Mouse (Mus musculus) midbrain, postnatal 0 days (tissue): ENCODE measurements around the gene Tigd3. TPM values are rescaled to one million over a fixed set of nuclear protein-coding genes. Genes with fewer than 3 reads are reported as not detected.
A peak's percentile ranks its signal among the peaks of the same experiment; 100 is the strongest.

ENCODE experiments used
- ATAC-seq: fragments of 200-750 bp; cut with Nextera tagmentation; 2 replicates; pipeline ENCODE4 v1.8.0; 2017; ENCODE audit warnings: moderate number of reproducible peaks, mild to moderate bottlenecking, moderate TSS enrichment, moderate library complexity; ENCODE audit not compliant: low FRiP score
- DNase-seq: peaks from one replicate; pipeline ENCODE4 v3.0.0-alpha.2; 2015; ENCODE audit warnings: low spot score
- H3K27ac ChIP-seq: fragments of 300-500 bp; sonication (generic); 2 replicates; pipeline ENCODE4 v1.5.1; 2014; ENCODE audit warnings: low read depth, mild to moderate bottlenecking, low read length, mixed read lengths
- H3K27me3 ChIP-seq: fragments of 300-500 bp; sonication (generic); 2 replicates; pipeline ENCODE4 v1.6.1; 2014; ENCODE audit warnings: low read length, control low read depth, mixed read lengths; ENCODE audit not compliant: insufficient read depth
- H3K36me3 ChIP-seq: fragments of 300-500 bp; sonication (generic); 2 replicates; pipeline ENCODE4 v1.6.1; 2014; ENCODE audit warnings: low read length, control low read depth, mixed read lengths; ENCODE audit not compliant: insufficient read depth
- H3K4me1 ChIP-seq: fragments of 300-500 bp; sonication (generic); 2 replicates; pipeline ENCODE4 v1.6.1; 2014; ENCODE audit warnings: mild to moderate bottlenecking, control low read depth, antibody characterized with exemption, low read length, mixed read lengths; ENCODE audit not compliant: insufficient read depth
- H3K4me2 ChIP-seq: fragments of 300-500 bp; sonication (generic); 2 replicates; pipeline ENCODE4 v1.6.1; 2014; ENCODE audit warnings: low read depth, mild to moderate bottlenecking, low read length, mixed read lengths; ENCODE audit not compliant: poor library complexity, severe bottlenecking
- H3K4me3 ChIP-seq: fragments of 300-500 bp; sonication (generic); 2 replicates; pipeline ENCODE4 v1.5.1; 2014; ENCODE audit warnings: low read depth, mild to moderate bottlenecking, low read length, moderate library complexity
- H3K9ac ChIP-seq: fragments of 300-500 bp; sonication (generic); replicated peaks from 2 replicates; pipeline ENCODE4 v1.6.1; 2014; ENCODE audit warnings: mild to moderate bottlenecking, low read length, moderate library complexity, mixed read lengths; ENCODE audit not compliant: poor library complexity, severe bottlenecking
- H3K9me3 ChIP-seq: fragments of 300-500 bp; sonication (generic); 2 replicates; pipeline ENCODE4 v1.6.1; 2016; ENCODE audit warnings: low read length, control low read depth
- CTCF ChIP-seq: IDR thresholded peaks from 2 replicates; pipeline ENCODE4 v1.5.1; 2016; ENCODE audit warnings: antibody characterized with exemption, mild to moderate bottlenecking
- WGBS: fragments of 180-500 bp; shearing (Covaris S2); extraction: QIAGEN DNeasy Blood & Tissue Kit; methylation state at CpG from one replicate; pipeline ENCODE4 v1.1.7; 2014; 5-methylcytosine and 5-hydroxymethylcytosine counted together
- polyA plus RNA-seq: library from polyadenylated mRNA; unstranded; fragments of >200 nt; fragmentation: Nextera tagmentation; extraction: Ambion mirVana; gene quantifications from 2 replicates; pipeline ENCODE4 v1.2.1, GENCODE M21; 2015
- total RNA-seq: library from RNA; depleted of rRNA; stranded (reverse); fragments of >200 nt; gene quantifications from 2 replicates; pipeline ENCODE4 v1.2.3, GENCODE M21; 2014

Tigd3 gene
- total and polyA plus RNA-seq, 2 experiments from 2014 or later = 9.0 to 10.6 TPM

DNA sequence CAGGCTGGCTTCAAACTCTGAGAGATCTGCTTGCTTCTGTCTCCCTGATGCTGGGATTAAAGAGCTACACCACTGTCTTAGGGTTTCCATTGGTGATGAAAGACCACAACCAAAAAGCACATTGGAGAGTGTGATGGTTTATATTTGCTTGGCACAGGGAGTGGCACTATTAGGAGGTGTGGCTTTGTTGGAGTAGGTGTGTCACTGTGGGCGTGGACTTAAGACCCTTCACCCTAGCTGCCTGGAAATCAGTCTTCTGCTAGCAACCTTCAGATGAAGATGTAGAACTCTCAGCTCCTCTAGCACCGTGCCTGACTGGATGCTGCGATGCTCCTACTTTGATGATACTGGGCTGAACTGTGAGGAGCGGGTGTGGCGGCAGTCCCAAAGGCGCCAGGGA is 44.6 kb upstream of the Tigd3 start:
- no peaks in the 10 kb centered on the region for H3K27me3 ChIP-seq
- no peak overlapping the region for H3K4me3 ChIP-seq
- H3K4me2 ChIP-seq = no peak overlapping the region
- no peaks in the 10 kb centered on the region for H3K9me3 ChIP-seq
- no peak overlapping the region for H3K27ac ChIP-seq
- H3K9ac ChIP-seq = no peak overlapping the region
- 85% methylated on average over 6 of the region's 6 CpGs for WGBS
- H3K4me1 ChIP-seq = peaks cover 5% of the 10 kb centered on the region; the same call in 1 of the 2 replicates
- DNase-seq (no peak), ATAC-seq (no peak)
- H3K36me3 ChIP-seq = no peaks in the 10 kb centered on the region
- no peak for TF ChIP-seq CTCF

DNA sequence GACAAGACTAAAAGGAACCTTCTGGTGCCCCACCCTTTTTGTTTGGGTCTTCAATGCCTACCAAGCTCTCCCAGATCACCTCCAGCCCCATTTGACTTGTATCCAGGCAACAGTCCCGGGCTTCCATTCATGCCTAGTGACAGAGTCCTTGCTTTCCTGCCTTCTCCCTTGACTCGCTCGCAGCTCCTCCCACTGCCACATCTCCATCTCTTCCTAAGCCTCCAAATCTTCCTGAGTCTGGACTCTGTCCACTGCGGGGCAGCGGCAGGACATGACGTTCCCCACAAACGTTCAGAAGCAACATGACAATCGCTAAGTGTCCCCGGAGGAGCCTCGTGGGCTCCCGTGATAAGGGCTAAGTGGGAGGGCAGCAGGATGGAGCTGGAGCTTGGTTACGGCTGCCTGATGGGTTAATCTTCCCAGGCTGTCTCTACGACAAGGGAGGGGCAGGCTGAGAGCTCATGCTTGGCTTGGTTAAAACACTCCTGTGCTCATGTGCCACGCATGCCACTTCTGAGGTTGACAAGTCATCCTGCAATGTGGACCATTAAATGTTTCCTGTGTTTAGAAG is 44.0 kb upstream of the Tigd3 start:
- peak; percentile 55 for DNase-seq
- H3K27me3 ChIP-seq = no peaks in the 10 kb centered on the region
- H3K4me2 ChIP-seq = peak overlapping the region; percentile 39
- H3K36me3 ChIP-seq = no peaks in the 10 kb centered on the region
- H3K9me3 ChIP-seq = no peaks in the 10 kb centered on the region
- ATAC-seq = no peak
- 9% methylated on average over 14 of the region's 14 CpGs for WGBS
- TF ChIP-seq CTCF = no peak
- 0 out of 2 replicates have a peak overlapping the region, but pooled peaks have one; percentile 13 for H3K9ac ChIP-seq
- no peak overlapping the region for H3K4me3 ChIP-seq
- H3K4me1 ChIP-seq = peaks cover 5% of the 10 kb centered on the region; the same call in 1 of the 2 replicates
- H3K27ac ChIP-seq = 0 out of 2 replicates have a peak overlapping the region, but pooled peaks have one; percentile 18

DNA sequence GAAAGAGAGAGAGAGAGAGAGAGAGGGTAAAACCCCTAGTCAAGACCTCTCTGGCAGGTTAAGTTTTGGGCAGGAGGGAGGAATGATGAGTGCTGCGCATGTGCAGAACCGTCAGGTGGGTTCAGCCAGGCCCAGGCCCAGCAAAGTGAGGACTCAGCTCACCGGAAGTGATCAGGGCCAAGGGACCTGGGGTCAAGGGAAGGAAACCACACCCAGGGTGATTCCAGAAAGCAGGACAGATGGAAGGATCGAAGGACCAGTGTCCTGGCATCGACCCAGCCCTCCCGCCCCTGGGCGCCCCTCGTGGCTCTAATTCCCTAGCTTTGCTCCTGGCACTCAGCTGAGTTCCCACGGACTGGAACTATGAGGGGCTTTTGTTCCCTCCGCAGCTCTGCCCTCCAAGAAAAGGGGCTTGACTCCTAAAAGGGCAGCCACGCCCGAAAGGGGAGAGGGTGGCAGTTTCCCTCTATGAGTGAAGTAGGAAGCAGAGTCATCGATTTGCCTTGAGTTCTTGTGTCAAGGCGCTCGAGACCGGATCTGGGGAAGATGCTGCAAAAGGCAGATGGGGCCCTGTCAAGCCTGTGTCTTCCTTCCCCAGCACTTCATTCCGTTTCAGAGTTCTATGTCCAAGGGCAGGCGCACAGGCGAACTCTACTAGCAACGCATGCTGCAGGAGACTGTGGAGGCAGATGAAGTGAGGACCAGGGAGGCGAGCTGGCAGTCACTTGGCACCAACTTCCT is 43.3 kb upstream of the Tigd3 start:
- Histone ChIP-seq H3K9me3 (no peaks in the 10 kb centered on the region), H3K4me1 (peaks cover 5% of the 10 kb centered on the region; the same call in 1 of the 2 replicates), H3K4me2 (peak overlapping the region; percentile 39), H3K4me3 (no peak overlapping the region), H3K9ac (peak overlapping the region; percentile 29; the same call in 1 of the 2 replicates), H3K27ac (0 out of 2 replicates have a peak overlapping the region, but pooled peaks have one; percentile 18), H3K36me3 (no peaks in the 10 kb centered on the region), H3K27me3 (no peaks in the 10 kb centered on the region)
- 47% methylated on average over 21 of the region's 21 CpGs for WGBS
- no peak for ATAC-seq
- no peak for TF ChIP-seq CTCF
- DNase-seq = no peak

DNA sequence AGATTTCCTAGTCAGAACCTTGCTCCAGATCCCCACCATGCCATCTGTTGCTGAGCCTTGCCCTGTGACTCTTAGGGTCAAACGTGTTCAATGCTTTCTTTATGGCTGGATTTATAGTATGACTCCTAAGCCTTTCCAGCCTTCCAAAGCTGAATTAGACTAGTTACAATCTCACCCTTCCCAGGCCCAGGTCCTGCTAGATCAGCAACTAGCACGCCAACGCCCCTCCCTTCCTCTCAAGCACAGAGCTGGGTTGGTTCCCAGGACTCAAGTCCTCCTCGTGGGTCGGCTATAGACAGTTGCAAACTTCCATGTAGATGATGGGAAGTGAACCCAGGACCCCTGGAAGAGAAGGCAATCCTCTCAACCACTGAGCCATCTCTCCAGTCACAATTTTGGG is 41.7 kb upstream of the Tigd3 start:
- Histone ChIP-seq H3K9me3 (no peaks in the 10 kb centered on the region), H3K4me1 (peaks cover 5% of the 10 kb centered on the region; the same call in 1 of the 2 replicates)

DNA sequence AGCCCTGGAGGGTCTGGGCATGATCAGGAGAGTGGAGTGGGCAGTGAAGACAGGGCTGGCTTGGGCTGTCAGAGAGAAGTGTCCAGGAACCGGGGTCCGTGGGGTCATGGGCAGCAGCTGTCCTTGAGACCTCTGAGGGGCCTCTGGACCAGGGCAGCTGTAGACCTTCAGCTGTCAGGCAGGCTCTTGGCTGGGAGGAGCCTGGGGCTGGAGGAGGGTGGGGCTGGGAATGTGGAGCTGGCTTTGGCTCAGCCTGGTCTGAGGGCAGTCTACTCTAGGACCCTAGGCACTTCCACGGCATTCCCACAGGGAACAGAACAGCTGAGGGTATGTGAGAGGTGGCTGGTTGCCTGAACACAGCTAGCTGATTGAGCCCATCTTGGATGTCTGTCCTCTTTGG is 41.3 kb upstream of the Tigd3 start:
- Histone ChIP-seq H3K9me3 (no peaks in the 10 kb centered on the region), H3K4me1 (peaks cover 5% of the 10 kb centered on the region; the same call in 1 of the 2 replicates), H3K4me2 (no peak overlapping the region), H3K27me3 (no peaks in the 10 kb centered on the region), H3K9ac (no peak overlapping the region), H3K36me3 (no peaks in the 10 kb centered on the region), H3K27ac (no peak overlapping the region), H3K4me3 (no peak overlapping the region)
- ATAC-seq (no peak), DNase-seq (no peak)
- no peak for TF ChIP-seq CTCF
- WGBS = 77% methylated on average over 3 of the region's 3 CpGs

More for the DNA sequence above, 41.7 kb upstream of the Tigd3 start:
- TF ChIP-seq CTCF = no peak
- Histone ChIP-seq H3K36me3 (no peaks in the 10 kb centered on the region), H3K4me2 (no peak overlapping the region), H3K4me3 (no peak overlapping the region), H3K9ac (no peak overlapping the region), H3K27me3 (no peaks in the 10 kb centered on the region), H3K27ac (no peak overlapping the region)
- DNase-seq (no peak), ATAC-seq (no peak)
- WGBS = 78% methylated on average over 5 of the region's 5 CpGs
